Mouse (Mus musculus) heart, postnatal 4 days (tissue): ENCODE measurements at regions not wholly inside any gene's neighbourhood (a gene's known extent, or its start where the extent isn't known, plus 50 kb on each side); places are given as distances from the start of the nearest gene placed in this dataset.

Source experiments
- DNase-seq: peaks from one replicate; pipeline ENCODE4 v3.0.0; 2021

DNA sequence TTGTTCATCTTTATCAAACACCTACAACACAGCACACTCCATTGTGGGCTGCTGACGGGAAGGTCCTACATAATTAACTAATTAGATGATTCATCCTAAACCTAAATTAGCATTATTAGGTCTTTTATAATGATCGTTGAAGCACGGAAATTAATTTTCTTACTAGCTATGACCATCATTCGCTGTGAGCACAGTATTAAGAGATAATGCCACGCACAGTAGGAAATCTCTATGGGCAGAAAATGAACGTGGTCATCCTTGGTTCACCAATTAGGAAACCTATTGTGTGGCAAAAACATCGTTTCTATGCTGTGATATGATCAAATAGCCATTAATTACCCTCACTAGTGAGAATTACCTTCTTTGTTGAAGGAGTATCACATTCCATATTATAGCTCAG is 56.4 kb upstream of the Mbip start:
- no peak for DNase-seq
